Mouse (Mus musculus) embryonic facial prominence, embryonic 10.5 days (tissue): Measurements from ENCODE around the gene Fbxo21. TPM values are rescaled to one million over a fixed set of nuclear protein-coding genes. Genes with fewer than 3 reads are reported as not detected.

Source experiments
- DNase-seq: peaks from one replicate; pipeline ENCODE4 v3.0.0-alpha.2; 2017; ENCODE audit warnings: low spot score
- H3K27ac ChIP-seq: fragments of 300-500 bp; sonication (generic); replicated peaks from 2 replicates; pipeline ENCODE4 v1.5.1; 2016; ENCODE audit warnings: mild to moderate bottlenecking
- H3K27me3 ChIP-seq: fragments of 300-500 bp; sonication (generic); replicated peaks from 2 replicates; pipeline ENCODE4 v1.6.1; 2016; ENCODE audit warnings: low read depth, mild to moderate bottlenecking; ENCODE audit not compliant: poor library complexity, severe bottlenecking
- H3K36me3 ChIP-seq: fragments of 300-500 bp; sonication (generic); replicated peaks from 2 replicates; pipeline ENCODE4 v1.6.1; 2016; ENCODE audit warnings: mild to moderate bottlenecking, moderate library complexity
- H3K4me1 ChIP-seq: fragments of 300-500 bp; sonication (generic); 2 replicates; pipeline ENCODE4 v1.6.1; 2016
- H3K4me3 ChIP-seq: fragments of 300-500 bp; sonication (generic); 2 replicates; pipeline ENCODE4 v1.5.1; 2016; ENCODE audit warnings: mild to moderate bottlenecking, moderate library complexity
- H3K9me3 ChIP-seq: fragments of 300-500 bp; sonication (generic); 2 replicates; pipeline ENCODE4 v1.6.1; 2016; ENCODE audit warnings: mild to moderate bottlenecking
- WGBS: fragments of 180-500 bp; shearing (Covaris S2); methylation state at CpG from one replicate; pipeline ENCODE4 v1.1.7; 2016; 5-methylcytosine and 5-hydroxymethylcytosine counted together
- polyA plus RNA-seq: library from polyadenylated mRNA; unstranded; fragments of >200 nt; fragmentation: Nextera tagmentation; extraction: Ambion mirVana; gene quantifications from 2 replicates; pipeline ENCODE4 v1.2.1, GENCODE M21; 2016

The Fbxo21 gene
- polyA plus RNA-seq, 1 experiment from 2014 or later, result 99.0 TPM

- no peak overlapping the region for H3K27ac ChIP-seq
- WGBS, result 51% methylated on average over 8 of the region's 8 CpGs
These were observed 81.1 kb downstream of the Fbxo21 start for GRCm38 (mm10) chr5:118057508-118058111.

GRCm38 (mm10) chr5:118058858-118059257 is 82.3 kb downstream of the Fbxo21 start:
- no peak overlapping the region for H3K4me3 ChIP-seq
- H3K27me3 ChIP-seq, result no peaks in the 10 kb centered on the region; the same call in 1 of the 2 replicates
- peaks cover 24% of the 10 kb centered on the region for H3K4me1 ChIP-seq
- H3K36me3 ChIP-seq, result peaks cover 17% of the 10 kb centered on the region; the same call in 1 of the 2 replicates
- H3K27ac ChIP-seq, result no peak overlapping the region
- no peak for DNase-seq
- no peaks in the 10 kb centered on the region for H3K9me3 ChIP-seq
- 95% methylated on average over 10 of the region's 10 CpGs for whole genome bisulfite sequencing

More at GRCm38 (mm10) chr5:118057508-118058111, 81.1 kb downstream of the Fbxo21 start:
- Histone ChIP-seq H3K4me3 (no peak overlapping the region), H3K27me3 (no peaks in the 10 kb centered on the region; the same call in 1 of the 2 replicates), H3K36me3 (peaks cover 6% of the 10 kb centered on the region; the same call in 1 of the 2 replicates), H3K9me3 (no peaks in the 10 kb centered on the region), H3K4me1 (peaks cover 24% of the 10 kb centered on the region)
- no peak for DNase-seq

GRCm38 (mm10) chr5:118059646-118060045 is 83.1 kb downstream of the Fbxo21 start:
- Histone ChIP-seq H3K36me3 (peaks cover 23% of the 10 kb centered on the region), H3K4me3 (no peak overlapping the region), H3K27ac (no peak overlapping the region), H3K9me3 (no peaks in the 10 kb centered on the region), H3K4me1 (peaks cover 26% of the 10 kb centered on the region), H3K27me3 (no peaks in the 10 kb centered on the region; the same call in 1 of the 2 replicates)
- DNase-seq, result no peak
- WGBS, result 86% methylated on average over 9 of the region's 9 CpGs

Other genes with a start within 250 kb of the Fbxo21 start
- 0.25 and 0.32 TPM in 2 replicates for gene Nos1, start 195.7 kb upstream of the Fbxo21 start, polyA plus RNA-seq
- 0.20 and 1.6 TPM in 2 replicates for gene Tesc, start 51.0 kb downstream of the Fbxo21 start, polyA plus RNA-seq
- 35.0 and 36.6 TPM in 2 replicates for gene Fbxw8, start 178.7 kb downstream of the Fbxo21 start, polyA plus RNA-seq
- 0.15 and 0.32 TPM in 2 replicates for gene Hrk, start 187.9 kb downstream of the Fbxo21 start, polyA plus RNA-seq